Mouse (Mus musculus): ENCODE data around the gene Ilf3. TPM values are rescaled to one million over a fixed set of nuclear protein-coding genes. Genes with fewer than 3 reads are reported as not detected.

Gene Ilf3
- polyA plus RNA-seq (2014; fragmentation: Illumina TruSeq; extraction: RNeasy Lipid Tissue Mini Kit (QIAGEN cat#74804); ENCODE audit: low read depth, low replicate concordance), result 20.9 TPM

DNA sequence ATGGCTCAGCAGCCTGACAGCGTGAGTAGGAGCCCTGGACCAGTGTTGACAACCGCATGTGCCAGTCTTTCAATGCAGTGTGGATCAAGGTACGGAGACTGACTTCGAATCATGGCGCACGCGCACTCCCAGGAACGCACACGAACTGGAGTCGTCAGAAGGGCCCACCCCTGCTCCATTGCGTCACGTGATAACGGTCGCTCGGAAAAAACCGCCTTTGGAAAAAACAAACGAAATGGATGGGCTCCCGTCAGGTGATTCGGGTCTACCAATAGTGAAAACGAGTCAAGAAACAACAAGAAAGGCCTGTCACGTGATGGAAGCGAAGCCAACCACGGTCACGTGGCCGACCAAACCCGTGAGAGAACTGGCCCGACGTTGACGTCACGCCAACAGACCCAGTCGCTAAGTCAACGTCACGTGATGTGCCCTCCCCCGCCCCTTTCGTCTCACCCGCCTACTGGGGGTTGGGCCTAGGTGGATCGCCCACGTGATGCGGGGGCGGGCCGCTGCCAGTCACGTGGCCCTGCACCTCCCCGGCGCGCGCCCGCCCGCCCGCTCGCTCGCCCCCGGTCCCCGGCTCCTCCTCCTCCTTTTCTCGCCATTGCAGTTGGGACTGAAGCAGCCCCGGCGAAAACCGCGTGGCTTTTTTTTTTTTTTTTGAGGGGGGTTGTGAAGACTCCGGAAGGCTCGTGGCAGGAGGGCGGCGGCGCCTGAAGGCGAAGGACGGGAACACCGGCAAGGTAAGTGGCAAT, at the start of gene Ilf3:
Ilf3 (plus strand) TSS at position 515 of the 755 bp plus-strand sequence.

GRCm38 (mm10) chr9:21320619-21321512, 46.8 kb upstream of the Ilf3 start, which contains the start of gene Slc44a2:
Slc44a2 (plus strand) TSS chr9:21320698.

DNA sequence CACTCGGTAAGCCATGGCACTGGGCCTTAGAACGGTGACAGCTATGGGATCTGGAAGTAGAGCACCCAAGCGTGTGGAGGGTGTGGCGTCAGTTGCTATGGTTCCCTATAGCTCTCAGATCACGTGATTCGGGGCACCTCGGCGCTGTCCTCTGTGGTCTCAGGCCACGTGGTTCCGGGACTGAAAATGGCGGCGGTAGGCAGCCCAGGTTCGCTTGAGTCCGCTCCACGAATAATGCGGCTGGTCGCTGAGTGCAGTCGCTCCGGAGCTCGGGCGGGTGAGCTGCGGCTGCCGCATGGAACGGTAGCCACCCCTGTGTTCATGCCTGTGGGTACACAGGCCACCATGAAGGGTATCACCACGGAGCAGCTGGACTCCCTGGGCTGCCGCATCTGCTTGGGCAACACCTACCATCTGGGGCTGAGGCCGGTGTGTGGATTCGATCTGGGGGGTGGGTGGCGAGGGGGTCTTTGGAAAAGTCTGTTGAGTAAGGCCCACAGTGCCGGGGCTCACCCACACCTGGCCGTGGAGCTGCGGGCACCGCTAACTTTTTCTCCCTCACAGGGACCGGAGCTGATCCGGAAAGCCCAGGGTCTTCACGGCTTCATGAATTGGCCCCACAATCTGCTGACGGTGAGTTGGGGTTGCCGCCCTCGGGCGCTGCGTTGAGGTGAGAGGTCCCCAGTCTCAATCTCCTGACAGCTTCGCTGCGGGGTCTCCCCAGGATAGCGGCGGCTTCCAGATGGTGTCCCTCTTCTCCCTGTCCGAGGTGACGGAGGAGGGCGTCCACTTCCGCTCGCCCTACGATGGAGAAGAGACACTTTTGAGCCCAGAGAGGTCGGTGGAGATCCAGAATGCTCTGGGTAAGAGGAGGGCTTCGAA, 44.2 kb downstream of the Ilf3 start, which contains the start of gene Qtrt1:
Qtrt1 (plus strand) TSS at position 169 of the 882 bp plus-strand sequence.

DNA sequence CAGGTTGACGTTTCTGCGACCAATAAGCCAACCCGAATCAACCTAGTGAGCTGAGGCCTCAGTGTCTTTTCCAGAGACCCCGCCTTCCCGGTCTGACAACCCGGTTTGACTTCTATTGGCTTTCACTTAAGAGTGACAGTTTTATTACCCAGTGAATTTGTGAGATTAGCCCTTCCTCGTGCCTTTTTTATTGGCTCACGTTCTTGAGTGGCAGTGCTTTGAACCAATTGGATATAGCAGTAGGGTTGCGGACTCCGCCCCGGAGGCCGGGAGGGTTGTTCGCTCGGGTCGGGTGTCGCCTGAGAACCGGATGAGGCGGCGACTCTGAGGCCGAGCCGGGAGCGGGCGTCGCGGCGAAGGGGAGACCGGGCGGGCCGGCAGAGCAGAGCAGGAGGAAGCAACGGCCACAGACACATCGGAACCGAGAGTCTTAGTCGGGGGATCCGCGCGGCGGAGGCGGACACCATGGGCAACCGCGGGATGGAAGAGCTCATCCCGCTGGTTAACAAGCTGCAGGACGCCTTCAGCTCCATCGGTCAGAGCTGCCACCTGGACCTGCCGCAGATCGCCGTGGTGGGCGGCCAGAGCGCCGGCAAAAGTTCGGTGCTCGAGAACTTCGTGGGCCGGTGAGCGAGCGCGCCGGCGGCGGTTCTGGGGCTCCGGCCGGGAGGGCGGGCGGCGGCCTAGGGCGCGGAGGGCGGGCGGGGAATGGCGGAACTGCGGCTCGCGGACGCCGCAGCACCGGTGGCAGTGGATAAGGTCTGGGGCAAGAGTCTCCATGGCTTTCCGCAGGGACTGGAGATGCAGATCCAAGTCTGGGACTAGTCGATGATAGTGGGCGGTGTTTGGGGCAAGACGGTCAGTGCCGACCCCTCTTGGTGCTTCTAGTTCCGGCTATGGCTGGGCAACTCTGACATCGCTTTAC, 57.2 kb downstream of the Ilf3 start, which contains the start of gene Dnm2:
Dnm2 (plus strand) TSS at position 278 of the 925 bp plus-strand sequence.

Other genes with a start within 250 kb of the Ilf3 start
- gene Tyk2, start 236.6 kb upstream of the Ilf3 start, polyA plus RNA-seq (2014; fragmentation: Illumina TruSeq; extraction: RNeasy Lipid Tissue Mini Kit (QIAGEN cat#74804); ENCODE audit: low read depth, low replicate concordance), result 1.3 TPM
- gene Cdc37, start 217.9 kb upstream of the Ilf3 start, polyA plus RNA-seq (2014; fragmentation: Illumina TruSeq; extraction: RNeasy Lipid Tissue Mini Kit (QIAGEN cat#74804); ENCODE audit: low read depth, low replicate concordance), result 13.1 TPM
- 0.87 TPM for gene Pde4a, start 202.2 kb upstream of the Ilf3 start, polyA plus RNA-seq (2014; fragmentation: Illumina TruSeq; extraction: RNeasy Lipid Tissue Mini Kit (QIAGEN cat#74804); ENCODE audit: low read depth, low replicate concordance)
- 10.0 TPM for gene Keap1, start 128.5 kb upstream of the Ilf3 start, polyA plus RNA-seq (2014; fragmentation: Illumina TruSeq; extraction: RNeasy Lipid Tissue Mini Kit (QIAGEN cat#74804); ENCODE audit: low read depth, low replicate concordance)
- not detected for gene S1pr5, start 119.4 kb upstream of the Ilf3 start, polyA plus RNA-seq (2014; fragmentation: Illumina TruSeq; extraction: RNeasy Lipid Tissue Mini Kit (QIAGEN cat#74804); ENCODE audit: low read depth, low replicate concordance)
- gene Atg4d, start 102.6 kb upstream of the Ilf3 start, polyA plus RNA-seq (2014; fragmentation: Illumina TruSeq; extraction: RNeasy Lipid Tissue Mini Kit (QIAGEN cat#74804); ENCODE audit: low read depth, low replicate concordance), result 1.5 TPM
- gene Kri1, start 79.9 kb upstream of the Ilf3 start, polyA plus RNA-seq (2014; fragmentation: Illumina TruSeq; extraction: RNeasy Lipid Tissue Mini Kit (QIAGEN cat#74804); ENCODE audit: low read depth, low replicate concordance), result 5.5 TPM
- gene Cdkn2d, start 76.5 kb upstream of the Ilf3 start, polyA plus RNA-seq (2014; fragmentation: Illumina TruSeq; extraction: RNeasy Lipid Tissue Mini Kit (QIAGEN cat#74804); ENCODE audit: low read depth, low replicate concordance), result 7.1 TPM
- gene Ap1m2, start 55.5 kb upstream of the Ilf3 start, polyA plus RNA-seq (2014; fragmentation: Illumina TruSeq; extraction: RNeasy Lipid Tissue Mini Kit (QIAGEN cat#74804); ENCODE audit: low read depth, low replicate concordance), result not detected
- gene Slc44a2, start 47.2 kb upstream of the Ilf3 start, polyA plus RNA-seq (2014; fragmentation: Illumina TruSeq; extraction: RNeasy Lipid Tissue Mini Kit (QIAGEN cat#74804); ENCODE audit: low read depth, low replicate concordance), result 23.9 TPM
- not detected for gene Qtrt1, start 44.0 kb downstream of the Ilf3 start, polyA plus RNA-seq (2014; fragmentation: Illumina TruSeq; extraction: RNeasy Lipid Tissue Mini Kit (QIAGEN cat#74804); ENCODE audit: low read depth, low replicate concordance)
- gene Dnm2, start 57.0 kb downstream of the Ilf3 start, polyA plus RNA-seq (2014; fragmentation: Illumina TruSeq; extraction: RNeasy Lipid Tissue Mini Kit (QIAGEN cat#74804); ENCODE audit: low read depth, low replicate concordance), result 22.1 TPM
- 2.9 TPM for gene Tmed1, start 142.4 kb downstream of the Ilf3 start, polyA plus RNA-seq (2014; fragmentation: Illumina TruSeq; extraction: RNeasy Lipid Tissue Mini Kit (QIAGEN cat#74804); ENCODE audit: low read depth, low replicate concordance)
- 1.0 TPM for gene AB124611, start 158.3 kb downstream of the Ilf3 start, polyA plus RNA-seq (2014; fragmentation: Illumina TruSeq; extraction: RNeasy Lipid Tissue Mini Kit (QIAGEN cat#74804); ENCODE audit: low read depth, low replicate concordance)
- gene Carm1, start 179.0 kb downstream of the Ilf3 start, polyA plus RNA-seq (2014; fragmentation: Illumina TruSeq; extraction: RNeasy Lipid Tissue Mini Kit (QIAGEN cat#74804); ENCODE audit: low read depth, low replicate concordance), result 4.1 TPM
- gene Timm29, start 224.9 kb downstream of the Ilf3 start, polyA plus RNA-seq (2014; fragmentation: Illumina TruSeq; extraction: RNeasy Lipid Tissue Mini Kit (QIAGEN cat#74804); ENCODE audit: low read depth, low replicate concordance), result 78.3 TPM
- 9.4 TPM for gene Yipf2, start 225.0 kb downstream of the Ilf3 start, polyA plus RNA-seq (2014; fragmentation: Illumina TruSeq; extraction: RNeasy Lipid Tissue Mini Kit (QIAGEN cat#74804); ENCODE audit: low read depth, low replicate concordance)
- 5.7 TPM for gene Smarca4, start 248.3 kb downstream of the Ilf3 start, polyA plus RNA-seq (2014; fragmentation: Illumina TruSeq; extraction: RNeasy Lipid Tissue Mini Kit (QIAGEN cat#74804); ENCODE audit: low read depth, low replicate concordance)

Measured in adrenal gland, adult 10 weeks (tissue).